Mouse (Mus musculus): Measurements from ENCODE around the gene Dcaf17.

GRCm38 (mm10) chr2:71142410-71142809, 87.3 kb downstream of the Dcaf17 start:
- no peak for TF ChIP-seq CTCF (IDR thresholded peaks at IDR 0.05)
- TF ChIP-seq EP300 (IDR thresholded peaks at IDR 0.05) = no peak
